Comparison of ENCODE assay signal across 8 mouse cellular contexts in the genomic region with DNA sequence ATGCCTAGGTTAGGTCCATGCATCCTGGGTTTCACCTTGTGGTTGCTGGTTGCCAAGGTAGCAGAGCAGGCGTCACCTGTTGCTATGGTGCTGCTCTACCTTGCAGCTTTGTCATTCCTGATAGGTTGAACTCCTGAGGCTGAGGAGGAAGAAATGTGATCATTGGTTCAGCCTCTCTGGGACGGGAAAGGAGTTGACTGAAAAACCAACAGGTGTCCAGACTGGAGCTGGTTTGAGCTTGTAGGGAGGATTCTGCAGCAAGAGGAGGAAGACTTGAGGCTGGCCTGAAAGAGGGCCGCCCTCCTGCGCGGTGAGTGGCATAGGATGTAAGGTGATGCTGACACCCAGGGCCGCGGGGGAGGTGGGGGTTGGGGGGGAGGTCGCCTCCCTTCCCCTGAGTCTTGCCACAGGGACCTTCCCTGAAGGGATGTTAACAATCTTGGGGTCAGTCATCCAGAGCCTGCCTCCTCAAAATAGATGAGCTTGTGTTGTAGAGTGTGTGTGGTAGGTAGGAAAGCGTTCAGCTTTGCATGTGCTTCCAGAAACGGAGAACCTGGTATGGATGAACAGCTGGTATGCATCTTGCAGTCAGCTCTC. TPM values are rescaled to one million over a fixed set of nuclear protein-coding genes. Genes with fewer than 3 reads are reported as not detected.
A peak's percentile ranks its signal among the peaks of the same experiment; 100 is the strongest.
DNase-seq lines count a peak whose midpoint lies in the region; ATAC-seq and TF ChIP-seq lines count a peak whose summit lies in the region.

No protein-coding gene starts in this region.

- no peak overlapping the region for H3K9ac ChIP-seq in ES-E14 (ENCODE audit: insufficient read depth, low read depth, low read length, poor library complexity, severe bottlenecking)
- no peak overlapping the region for H3K9ac ChIP-seq in hindbrain, embryonic 15.5 days
- H3K9ac ChIP-seq in neural tube, embryonic 15.5 days (replicated peaks): no peak overlapping the region

- WGBS in hindbrain, embryonic 15.5 days: 17% methylated on average over 10 of the region's 10 CpGs
- 17% methylated on average over 10 of the region's 10 CpGs for WGBS in neural tube, embryonic 15.5 days

- no peaks in the 10 kb centered on the region for H3K36me3 ChIP-seq in ES-E14 (ENCODE audit: control insufficient read depth, insufficient read depth, low read length, poor library complexity, severe bottlenecking)
- H3K36me3 ChIP-seq in hindbrain, embryonic 15.5 days: 0 out of 2 replicates have a peak, but pooled peaks cover 6% of the 10 kb centered on the region
- H3K36me3 ChIP-seq in neural tube, embryonic 15.5 days: peaks cover 9% of the 10 kb centered on the region

- H3K27ac ChIP-seq in ES-E14 (ENCODE audit: insufficient read depth, low read depth, low read length, poor library complexity, severe bottlenecking): no peak overlapping the region
- no peak overlapping the region for H3K27ac ChIP-seq in hindbrain, embryonic 15.5 days (replicated peaks)
- no peak overlapping the region for H3K27ac ChIP-seq in neural tube, embryonic 15.5 days (replicated peaks)

- peak; percentile 48 for DNase-seq in ES-E14 (ENCODE audit: low read depth, low spot score)
- DNase-seq in embryo, embryonic 11.5 days (ENCODE audit: low read depth, low spot score): peak; percentile 19
- DNase-seq in left cerebral cortex, adult 9 months (ENCODE audit: low spot score in 2 of 2): peak; percentile 42 to 56
- DNase-seq in thymus, postnatal 10 days (ENCODE audit: low spot score in 2 of 2): no peak
- no peak for DNase-seq in spleen, postnatal 4 days (ENCODE audit: low spot score in 2 of 2)
- DNase-seq in adrenal gland, postnatal 10 days: no peak

- H3K9me3 ChIP-seq in ES-E14 (ENCODE audit: control insufficient read depth, insufficient read depth, low read depth, low read length): no peaks in the 10 kb centered on the region
- H3K9me3 ChIP-seq in hindbrain, embryonic 15.5 days: no peaks in the 10 kb centered on the region
- H3K9me3 ChIP-seq in neural tube, embryonic 15.5 days (replicated peaks): no peaks in the 10 kb centered on the region

- peak overlapping the region; percentile 38 for H3K4me2 ChIP-seq in hindbrain, embryonic 15.5 days
- H3K4me2 ChIP-seq in neural tube, embryonic 15.5 days: no peak overlapping the region

- in situ Hi-C loops in ES-E14 (cut with MboI; ENCODE audit: low sequenced_read_pairs in 2 of 2, unreplicated experiment in 2 of 2): no loop called here

- no peaks in the 10 kb centered on the region for H3K4me1 ChIP-seq in ES-E14 (ENCODE audit: control insufficient read depth in 2 of 2, insufficient read depth in 2 of 2, low read length in 2 of 2, poor library complexity in 1 of 2)
- H3K4me1 ChIP-seq in hindbrain, embryonic 15.5 days (replicated peaks): peaks cover 5% of the 10 kb centered on the region; the same call in 1 of the 2 replicates
- no peaks in the 10 kb centered on the region for H3K4me1 ChIP-seq in neural tube, embryonic 15.5 days

- no peak overlapping the region for H3K4me3 ChIP-seq in ES-E14 (ENCODE audit: insufficient read depth in 1 of 2, low read depth in 1 of 2, low read length in 2 of 2, poor library complexity in 1 of 2, severe bottlenecking in 1 of 2)
- no peak overlapping the region for H3K4me3 ChIP-seq in hindbrain, embryonic 15.5 days
- no peak overlapping the region for H3K4me3 ChIP-seq in neural tube, embryonic 15.5 days (replicated peaks)

- no peaks in the 10 kb centered on the region for H3K27me3 ChIP-seq in hindbrain, embryonic 15.5 days
- H3K27me3 ChIP-seq in neural tube, embryonic 15.5 days (replicated peaks): no peaks in the 10 kb centered on the region

- peak; percentile 85 for ATAC-seq in hindbrain, embryonic 15.5 days (ENCODE audit: low FRiP score, low read depth)
- peak; percentile 82 for ATAC-seq in neural tube, embryonic 15.5 days (ENCODE audit: low FRiP score)

TF ChIP-seq in ES-E14, 5 proteins besides CTCF, POLR2A, EP300 and RAD21:
- TF ChIP-seq HCFC1 (IDR thresholded peaks at IDR 0.05; ENCODE audit: borderline replicate concordance, insufficient read depth, low read length) (no peak), CHD2 (IDR thresholded peaks at IDR 0.05; ENCODE audit: low read depth, low read length) (peak; percentile 53)

RNA-seq across cellular contexts. Expression of a gene that starts 0.8 kb away (rescaled TPM):
- total RNA-seq in ES-E14 (2012; rRNA removed): 0.42 and 0.67 TPM in 2 replicates
- polyA plus RNA-seq in hindbrain, embryonic 15.5 days (2015; fragmentation: Nextera tagmentation; extraction: Ambion mirVana): 0.08 and 0.09 TPM in 2 replicates
- polyA plus RNA-seq in neural tube, embryonic 15.5 days (2015; fragmentation: Nextera tagmentation; extraction: Ambion mirVana): 0.08 and 0.11 TPM in 2 replicates
- total RNA-seq in adrenal gland, postnatal 10 days (2021): under 1 TPM in 1 of 2 experiments, not detected in 1; 0.06 TPM

Comparison
In these comparisons a context has a peak if more than half of its experiments do, and no peak if none do; other contexts are left out.
1. DNase-seq: peak in ES-E14 (single experiment), embryo, embryonic 11.5 days (single experiment) and left cerebral cortex, adult 9 months (2 of 2); none in thymus, postnatal 10 days (0 of 2), spleen, postnatal 4 days (0 of 2) and adrenal gland, postnatal 10 days (single experiment).